Mouse (Mus musculus): Measurements from ENCODE around the gene Gp9. TPM values are rescaled to one million over a fixed set of nuclear protein-coding genes. Genes with fewer than 3 reads are reported as not detected.

Gene Gp9
- polyA plus RNA-seq, 1 experiment from 2014 or later, result 0.41 TPM

GRCm38 (mm10) chr6:87799576-87799975 is 21.7 kb downstream of the Gp9 start:
- Histone ChIP-seq H3K9ac (ENCODE audit: low read depth, low read length) (no peak overlapping the region), H3K36me3 (ENCODE audit: control insufficient read depth, insufficient read depth, low read length) (no peaks in the 10 kb centered on the region), H3K27ac (ENCODE audit: low read depth, low read length) (no peak overlapping the region), H3K4me2 (ENCODE audit: low read length) (no peak overlapping the region), H3K4me3 (ENCODE audit: low read length) (no peak overlapping the region), H3K9me3 (ENCODE audit: control insufficient read depth, low read length) (no peaks in the 10 kb centered on the region), H3K4me1 (ENCODE audit: control insufficient read depth, insufficient read depth, low read depth, low read length) (no peaks in the 10 kb centered on the region), H3K27me3 (replicated peaks; ENCODE audit: control insufficient read depth, insufficient read depth, low read length) (no peaks in the 10 kb centered on the region)
- WGBS, result 95% methylated on average over 6 of the region's 6 CpGs
- no peak for ATAC-seq

- H3K36me3 ChIP-seq (ENCODE audit: control insufficient read depth, insufficient read depth, low read length), result no peaks in the 10 kb centered on the region
- H3K4me3 ChIP-seq (ENCODE audit: low read length), result no peak overlapping the region
- no peak for ATAC-seq
- no peaks in the 10 kb centered on the region for H3K4me1 ChIP-seq (ENCODE audit: control insufficient read depth, insufficient read depth, low read depth, low read length)
- H3K27ac ChIP-seq (ENCODE audit: low read depth, low read length), result no peak overlapping the region
- H3K4me2 ChIP-seq (ENCODE audit: low read length), result no peak overlapping the region
- H3K9ac ChIP-seq (ENCODE audit: low read depth, low read length), result no peak overlapping the region
- H3K9me3 ChIP-seq (ENCODE audit: control insufficient read depth, low read length), result no peaks in the 10 kb centered on the region
- WGBS, result 86% methylated on average over 5 of the region's 7 CpGs
- H3K27me3 ChIP-seq (replicated peaks; ENCODE audit: control insufficient read depth, insufficient read depth, low read length), result no peaks in the 10 kb centered on the region
Measured at GRCm38 (mm10) chr6:87802462-87802861, 24.6 kb downstream of the Gp9 start.

- H3K4me1 ChIP-seq (ENCODE audit: control insufficient read depth, insufficient read depth, low read depth, low read length), result no peaks in the 10 kb centered on the region
- 92% methylated on average over 1 of the region's 1 CpGs for WGBS
- no peak overlapping the region for H3K4me3 ChIP-seq (ENCODE audit: low read length)
- H3K9ac ChIP-seq (ENCODE audit: low read depth, low read length), result no peak overlapping the region
- no peaks in the 10 kb centered on the region for H3K36me3 ChIP-seq (ENCODE audit: control insufficient read depth, insufficient read depth, low read length)
- ATAC-seq, result no peak
- no peaks in the 10 kb centered on the region for H3K27me3 ChIP-seq (replicated peaks; ENCODE audit: control insufficient read depth, insufficient read depth, low read length)
- H3K4me2 ChIP-seq (ENCODE audit: low read length), result no peak overlapping the region
- H3K9me3 ChIP-seq (ENCODE audit: control insufficient read depth, low read length), result no peaks in the 10 kb centered on the region
- H3K27ac ChIP-seq (ENCODE audit: low read depth, low read length), result no peak overlapping the region
Measured at GRCm38 (mm10) chr6:87804036-87804435, 26.2 kb downstream of the Gp9 start.

- H3K27me3 ChIP-seq (replicated peaks; ENCODE audit: control insufficient read depth, insufficient read depth, low read length), result no peaks in the 10 kb centered on the region
- ATAC-seq, result no peak
- 86% methylated on average over 7 of the region's 7 CpGs for WGBS
- H3K9me3 ChIP-seq (ENCODE audit: control insufficient read depth, low read length), result no peaks in the 10 kb centered on the region
- no peak overlapping the region for H3K4me3 ChIP-seq (ENCODE audit: low read length)
- H3K9ac ChIP-seq (ENCODE audit: low read depth, low read length), result no peak overlapping the region
- H3K4me2 ChIP-seq (ENCODE audit: low read length), result no peak overlapping the region
- H3K4me1 ChIP-seq (ENCODE audit: control insufficient read depth, insufficient read depth, low read depth, low read length), result peaks cover 3% of the 10 kb centered on the region; the same call in 1 of the 2 replicates
- H3K27ac ChIP-seq (ENCODE audit: low read depth, low read length), result no peak overlapping the region
- no peaks in the 10 kb centered on the region for H3K36me3 ChIP-seq (ENCODE audit: control insufficient read depth, insufficient read depth, low read length)
Measured at GRCm38 (mm10) chr6:87804886-87805285, 27.0 kb downstream of the Gp9 start.

- H3K9me3 ChIP-seq (ENCODE audit: control insufficient read depth, low read length), result no peaks in the 10 kb centered on the region
- peaks cover 3% of the 10 kb centered on the region; the same call in 1 of the 2 replicates for H3K4me1 ChIP-seq (ENCODE audit: control insufficient read depth, insufficient read depth, low read depth, low read length)
- no peak overlapping the region for H3K27ac ChIP-seq (ENCODE audit: low read depth, low read length)
- H3K4me3 ChIP-seq (ENCODE audit: low read length), result no peak overlapping the region
- ATAC-seq, result no peak
- no peak overlapping the region for H3K9ac ChIP-seq (ENCODE audit: low read depth, low read length)
- no peaks in the 10 kb centered on the region for H3K27me3 ChIP-seq (replicated peaks; ENCODE audit: control insufficient read depth, insufficient read depth, low read length)
- WGBS, result 90% methylated on average over 7 of the region's 7 CpGs
- H3K4me2 ChIP-seq (ENCODE audit: low read length), result no peak overlapping the region
- H3K36me3 ChIP-seq (ENCODE audit: control insufficient read depth, insufficient read depth, low read length), result no peaks in the 10 kb centered on the region
Measured at GRCm38 (mm10) chr6:87805448-87805847, 27.6 kb downstream of the Gp9 start.

- H3K4me3 ChIP-seq (ENCODE audit: low read length), result no peak overlapping the region
- no peak overlapping the region for H3K4me2 ChIP-seq (ENCODE audit: low read length)
- no peak overlapping the region for H3K9ac ChIP-seq (ENCODE audit: low read depth, low read length)
- H3K36me3 ChIP-seq (ENCODE audit: control insufficient read depth, insufficient read depth, low read length), result no peaks in the 10 kb centered on the region
- no peak for ATAC-seq
- H3K27me3 ChIP-seq (replicated peaks; ENCODE audit: control insufficient read depth, insufficient read depth, low read length), result no peaks in the 10 kb centered on the region
- peaks cover 6% of the 10 kb centered on the region for H3K4me1 ChIP-seq (ENCODE audit: control insufficient read depth, insufficient read depth, low read depth, low read length)
- WGBS, result 78% methylated on average over 2 of the region's 2 CpGs
- H3K9me3 ChIP-seq (ENCODE audit: control insufficient read depth, low read length), result no peaks in the 10 kb centered on the region
- no peak overlapping the region for H3K27ac ChIP-seq (ENCODE audit: low read depth, low read length)
Measured at GRCm38 (mm10) chr6:87806028-87806427, 28.2 kb downstream of the Gp9 start.

- Histone ChIP-seq H3K4me3 (ENCODE audit: low read length) (no peak overlapping the region), H3K9me3 (ENCODE audit: control insufficient read depth, low read length) (no peaks in the 10 kb centered on the region), H3K4me2 (ENCODE audit: low read length) (no peak overlapping the region), H3K36me3 (ENCODE audit: control insufficient read depth, insufficient read depth, low read length) (no peaks in the 10 kb centered on the region), H3K27ac (ENCODE audit: low read depth, low read length) (no peak overlapping the region), H3K27me3 (replicated peaks; ENCODE audit: control insufficient read depth, insufficient read depth, low read length) (no peaks in the 10 kb centered on the region), H3K9ac (ENCODE audit: low read depth, low read length) (no peak overlapping the region), H3K4me1 (ENCODE audit: control insufficient read depth, insufficient read depth, low read depth, low read length) (peaks cover 6% of the 10 kb centered on the region)
- WGBS, result 67% methylated on average over 2 of the region's 2 CpGs
- ATAC-seq, result no peak
Measured at GRCm38 (mm10) chr6:87806857-87807256, 29.0 kb downstream of the Gp9 start.

- Histone ChIP-seq H3K4me2 (ENCODE audit: low read length) (no peak overlapping the region), H3K4me1 (ENCODE audit: control insufficient read depth, insufficient read depth, low read depth, low read length) (peaks cover 10% of the 10 kb centered on the region), H3K27me3 (replicated peaks; ENCODE audit: control insufficient read depth, insufficient read depth, low read length) (no peaks in the 10 kb centered on the region), H3K36me3 (ENCODE audit: control insufficient read depth, insufficient read depth, low read length) (no peaks in the 10 kb centered on the region), H3K9me3 (ENCODE audit: control insufficient read depth, low read length) (no peaks in the 10 kb centered on the region), H3K9ac (ENCODE audit: low read depth, low read length) (no peak overlapping the region), H3K4me3 (ENCODE audit: low read length) (no peak overlapping the region), H3K27ac (ENCODE audit: low read depth, low read length) (no peak overlapping the region)
- ATAC-seq, result no peak
- WGBS, result 94% methylated on average over 4 of the region's 4 CpGs
Measured at GRCm38 (mm10) chr6:87807735-87808440, 30.0 kb downstream of the Gp9 start.

- no peak for ATAC-seq
Measured at GRCm38 (mm10) chr6:87808521-87808920, 30.6 kb downstream of the Gp9 start.

More at GRCm38 (mm10) chr6:87808521-87808920, 30.6 kb downstream of the Gp9 start:
- Histone ChIP-seq H3K9ac (ENCODE audit: low read depth, low read length) (no peak overlapping the region), H3K4me2 (ENCODE audit: low read length) (no peak overlapping the region), H3K27me3 (replicated peaks; ENCODE audit: control insufficient read depth, insufficient read depth, low read length) (no peaks in the 10 kb centered on the region), H3K4me1 (ENCODE audit: control insufficient read depth, insufficient read depth, low read depth, low read length) (peaks cover 10% of the 10 kb centered on the region), H3K4me3 (ENCODE audit: low read length) (no peak overlapping the region), H3K9me3 (ENCODE audit: control insufficient read depth, low read length) (no peaks in the 10 kb centered on the region), H3K27ac (ENCODE audit: low read depth, low read length) (no peak overlapping the region), H3K36me3 (ENCODE audit: control insufficient read depth, insufficient read depth, low read length) (no peaks in the 10 kb centered on the region)
- 80% methylated on average over 3 of the region's 3 CpGs for WGBS

All from hindbrain, embryonic 16.5 days (tissue).